20 mouse cellular contexts compared by ENCODE assay signal in genomic region chr19:26745567-26745966, GRCm38 (mm10).
DNase-seq lines count a peak whose midpoint lies in the region; ATAC-seq and TF ChIP-seq lines count a peak whose summit lies in the region.
"Had no signal": no experiment of that assay in that cellular context is flagged by ENCODE, and none has a peak within 500 bp of the region (broad histone marks: within the 10 kb centered on the region; RNA-seq: fewer than 3 reads in every experiment).

No protein-coding gene starts in this region.

- TF ChIP-seq CTCF in midbrain, postnatal 0 days (IDR thresholded peaks at IDR 0.05): no peak

- 91% methylated on average over 7 of the region's 7 CpGs for WGBS in midbrain, embryonic 13.5 days
- 91% methylated on average over 7 of the region's 7 CpGs for WGBS in midbrain, postnatal 0 days
- 62% methylated on average over 7 of the region's 7 CpGs for WGBS in lung, embryonic 15.5 days

- peak overlapping the region; percentile 100 for H3K27ac ChIP-seq in midbrain, embryonic 13.5 days
- H3K27ac ChIP-seq in midbrain, postnatal 0 days (ENCODE audit: low read depth, low read length): no peak overlapping the region
- H3K27ac ChIP-seq in lung, embryonic 15.5 days: peak overlapping the region; percentile 100
- H3K27ac ChIP-seq: heart, adult 2 months; intestine, embryonic 15.5 days; liver, embryonic 12.5 days; macrophage had no signal

- H3K9ac ChIP-seq in midbrain, embryonic 13.5 days (replicated peaks): no peak overlapping the region
- H3K9ac ChIP-seq in midbrain, postnatal 0 days (replicated peaks; ENCODE audit: low read length, poor library complexity, severe bottlenecking): no peak overlapping the region
- H3K9ac ChIP-seq in lung, embryonic 15.5 days: no peak overlapping the region
- H3K9ac ChIP-seq: forebrain, postnatal 0 days; hindbrain, embryonic 15.5 days; intestine, embryonic 15.5 days; limb, embryonic 12.5 days; liver, embryonic 12.5 days had no signal

- DNase-seq in midbrain, postnatal 0 days (ENCODE audit: low spot score): no peak
- DNase-seq in lung, adult 18-20 months: peak; percentile 63 to 84
- peak; percentile 88 for DNase-seq in lung, postnatal 36 days
- no peak for DNase-seq in gastrocnemius, adult 8-10 months (ENCODE audit: low spot score in 2 of 2)
- DNase-seq in left cerebral cortex, adult 9 months (ENCODE audit: low spot score in 2 of 2): no peak
- DNase-seq: forebrain, postnatal 0 days; gastrocnemius, postnatal 25 days; heart, adult 2 months; kidney, adult 9 months; kidney, postnatal 14 days; thymus, adult 18-20 months; thymus, postnatal 36 days had no signal

- no peak overlapping the region for H3K4me2 ChIP-seq in midbrain, embryonic 13.5 days (replicated peaks)
- no peak overlapping the region for H3K4me2 ChIP-seq in midbrain, postnatal 0 days (ENCODE audit: low read depth, low read length, poor library complexity, severe bottlenecking)
- no peak overlapping the region for H3K4me2 ChIP-seq in lung, embryonic 15.5 days
- H3K4me2 ChIP-seq: hindbrain, embryonic 15.5 days; intestine, embryonic 15.5 days; limb, embryonic 12.5 days; liver, embryonic 12.5 days had no signal

- ATAC-seq in midbrain, embryonic 13.5 days: no peak
- no peak for ATAC-seq in midbrain, postnatal 0 days (ENCODE audit: low FRiP score)
- peak; percentile 47 for ATAC-seq in lung, embryonic 15.5 days (ENCODE audit: borderline replicate concordance, extremely low read depth, low FRiP score, low TSS enrichment)
- ATAC-seq: forebrain, postnatal 0 days; intestine, embryonic 15.5 days; liver, embryonic 12.5 days had no signal

- no peaks in the 10 kb centered on the region; the same call in 1 of the 2 replicates for H3K27me3 ChIP-seq in midbrain, embryonic 13.5 days
- no peaks in the 10 kb centered on the region for H3K27me3 ChIP-seq in midbrain, postnatal 0 days (ENCODE audit: insufficient read depth, low read length)
- no peaks in the 10 kb centered on the region for H3K27me3 ChIP-seq in lung, embryonic 15.5 days
- H3K27me3 ChIP-seq: hindbrain, embryonic 15.5 days; intestine, embryonic 15.5 days; limb, embryonic 12.5 days; liver, embryonic 12.5 days had no signal

- no peaks in the 10 kb centered on the region for H3K9me3 ChIP-seq in midbrain, embryonic 13.5 days
- no peaks in the 10 kb centered on the region for H3K9me3 ChIP-seq in midbrain, postnatal 0 days (ENCODE audit: low read length)
- no peaks in the 10 kb centered on the region for H3K9me3 ChIP-seq in lung, embryonic 15.5 days
- H3K9me3 ChIP-seq: hindbrain, embryonic 15.5 days; intestine, embryonic 15.5 days; limb, embryonic 12.5 days; liver, embryonic 12.5 days had no signal

- H3K4me3 ChIP-seq in midbrain, embryonic 13.5 days (replicated peaks): no peak overlapping the region
- H3K4me3 ChIP-seq in midbrain, postnatal 0 days (ENCODE audit: low read depth, low read length): no peak overlapping the region
- no peak overlapping the region for H3K4me3 ChIP-seq in lung, embryonic 15.5 days
- H3K4me3 ChIP-seq: heart, adult 2 months; hindbrain, embryonic 15.5 days; intestine, embryonic 15.5 days; limb, embryonic 12.5 days; liver, embryonic 12.5 days; myocyte had no signal

- H3K4me1 ChIP-seq in midbrain, embryonic 13.5 days (replicated peaks): peaks cover 23% of the 10 kb centered on the region
- peaks cover 5% of the 10 kb centered on the region; the same call in 1 of the 2 replicates for H3K4me1 ChIP-seq in midbrain, postnatal 0 days (ENCODE audit: insufficient read depth, low read length)
- peaks cover 32% of the 10 kb centered on the region for H3K4me1 ChIP-seq in lung, embryonic 15.5 days

- H3K36me3 ChIP-seq in midbrain, embryonic 13.5 days: no peaks in the 10 kb centered on the region
- no peaks in the 10 kb centered on the region for H3K36me3 ChIP-seq in midbrain, postnatal 0 days (ENCODE audit: insufficient read depth, low read length)
- no peaks in the 10 kb centered on the region for H3K36me3 ChIP-seq in lung, embryonic 15.5 days
- H3K36me3 ChIP-seq: hindbrain, embryonic 15.5 days; intestine, embryonic 15.5 days; liver, embryonic 12.5 days had no signal

Comparison
In these comparisons a context has a peak if more than half of its experiments do, and no peak if none do; other contexts are left out.
1. DNase-seq: peak in lung, adult 18-20 months (2 of 2) and lung, postnatal 36 days (single experiment); none in midbrain, postnatal 0 days (single experiment), gastrocnemius, adult 8-10 months (0 of 2) and left cerebral cortex, adult 9 months (0 of 2).